Mouse (Mus musculus): ENCODE results near the gene Glis2. TPM values are rescaled to one million over a fixed set of nuclear protein-coding genes. Genes with fewer than 3 reads are reported as not detected.

Gene Glis2
- polyA plus RNA-seq (2015; fragmentation: Nextera tagmentation; extraction: Ambion mirVana) = 31.7 and 34.9 TPM in 2 replicates

DNA sequence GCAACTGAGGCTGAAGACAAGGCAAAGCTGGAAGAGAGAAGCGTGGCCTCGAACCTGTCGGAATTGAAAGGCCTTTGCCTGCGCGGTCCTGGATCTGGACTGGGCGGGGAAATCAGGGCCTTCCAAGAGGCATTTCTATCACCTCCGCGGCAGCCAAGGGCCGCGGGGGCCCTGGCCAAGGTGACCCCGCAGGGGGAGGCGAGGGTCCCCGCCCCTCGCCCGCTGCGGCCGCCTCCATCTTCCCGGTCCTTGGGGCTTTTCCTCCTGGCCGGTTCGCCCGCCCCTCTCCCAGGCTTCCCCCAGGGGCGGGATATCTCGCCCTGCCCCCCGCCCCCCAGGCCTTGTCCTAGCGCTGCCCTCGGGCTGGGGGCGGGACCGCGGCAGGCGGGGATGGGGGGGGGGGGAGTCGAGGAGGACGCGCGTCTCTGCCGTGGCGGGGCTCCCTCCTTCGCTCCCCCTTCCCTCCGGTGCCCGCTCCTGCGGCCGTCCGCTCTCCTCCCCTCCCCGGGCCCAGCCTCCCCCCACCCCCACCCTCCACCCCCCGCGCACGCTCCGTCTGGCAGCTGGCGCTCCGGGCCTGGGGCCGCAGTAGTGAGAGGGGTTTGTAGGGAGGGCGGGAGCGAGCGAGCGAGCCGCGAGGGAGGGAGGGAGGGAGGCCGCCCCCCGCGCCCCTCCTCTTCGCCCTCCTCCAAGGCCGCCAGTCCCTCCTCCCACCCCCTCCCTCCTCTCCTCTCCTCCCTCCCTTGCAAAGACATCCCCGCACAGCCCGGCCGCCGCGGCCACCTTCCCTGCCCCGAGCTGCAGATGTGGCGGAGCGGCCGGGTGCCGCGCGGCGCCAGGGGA is at the start of gene Glis2:
Gene Glis2 (plus strand): TSS at position 743 of the 843 bp plus-strand sequence.
- no peaks in the 10 kb centered on the region for H3K9me3 ChIP-seq
- peak; percentile 86 for ATAC-seq (ENCODE audit: insufficient number of reproducible peaks, low FRiP score, low TSS enrichment, low read depth)
- H3K4me3 ChIP-seq = peak within 1 kb of the TSS; percentile 86
- H3K27me3 ChIP-seq = no peaks in the 10 kb centered on the region
- H3K36me3 ChIP-seq = peaks cover 10% of the 10 kb centered on the region
- 1% methylated on average over 37 of the region's 74 CpGs for WGBS
- peaks cover 64% of the 10 kb centered on the region for H3K4me1 ChIP-seq
- H3K4me2 ChIP-seq = peak within 1 kb of the TSS; percentile 91
- H3K27ac ChIP-seq = peak within 1 kb of the TSS; percentile 96
- peak within 1 kb of the TSS; percentile 82 for H3K9ac ChIP-seq

DNA sequence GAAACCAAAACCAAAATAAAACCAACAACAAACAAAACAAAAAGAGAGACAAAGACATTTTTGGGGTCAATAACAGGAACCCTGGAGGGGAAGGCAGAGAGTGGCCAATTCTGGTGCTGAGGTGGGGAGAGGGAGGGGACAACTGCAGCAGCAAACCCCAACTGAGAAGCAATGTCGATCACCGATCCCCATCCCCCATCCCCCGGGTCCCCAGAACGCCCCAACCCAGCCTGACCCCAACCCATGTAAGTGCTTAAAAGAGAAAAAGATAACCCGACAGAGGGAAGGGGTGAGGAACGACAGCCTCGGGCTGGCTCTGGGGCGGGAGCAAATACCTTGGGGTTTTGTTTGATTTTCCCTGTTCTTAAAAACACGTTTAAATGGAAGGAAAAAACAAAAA is 49.7 kb upstream of the Glis2 start:
- Histone ChIP-seq H3K4me3 (no peak overlapping the region), H3K9me3 (no peaks in the 10 kb centered on the region), H3K27me3 (no peaks in the 10 kb centered on the region), H3K4me2 (no peak overlapping the region), H3K27ac (no peak overlapping the region), H3K4me1 (peaks cover 5% of the 10 kb centered on the region; the same call in 1 of the 2 replicates), H3K36me3 (peaks cover 49% of the 10 kb centered on the region), H3K9ac (no peak overlapping the region)
- ATAC-seq (ENCODE audit: insufficient number of reproducible peaks, low FRiP score, low TSS enrichment, low read depth) = no peak
- 79% methylated on average over 9 of the region's 9 CpGs for WGBS

DNA sequence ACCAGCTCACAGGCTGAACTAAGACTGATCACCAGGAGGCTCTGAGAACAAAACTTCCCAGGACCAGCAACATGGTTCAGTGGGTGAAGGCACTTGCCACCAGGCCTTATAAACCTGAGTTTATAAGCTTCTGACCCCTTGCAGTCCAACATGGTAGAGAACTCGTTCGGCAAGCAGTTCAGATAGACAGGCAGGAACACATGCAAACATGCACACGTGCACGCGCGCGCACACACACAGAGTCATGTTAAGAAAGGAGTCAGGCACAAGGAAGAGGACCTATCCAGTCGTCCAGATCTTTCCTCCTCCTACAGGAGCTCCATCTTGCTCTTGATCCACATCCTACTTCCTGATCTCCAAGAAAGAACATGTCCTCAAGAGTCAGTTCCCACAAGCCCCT is 47.7 kb upstream of the Glis2 start:
- WGBS = 88% methylated on average over 8 of the region's 8 CpGs
- Histone ChIP-seq H3K27me3 (no peaks in the 10 kb centered on the region), H3K4me2 (no peak overlapping the region), H3K9me3 (no peaks in the 10 kb centered on the region), H3K27ac (no peak overlapping the region), H3K4me3 (no peak overlapping the region), H3K9ac (no peak overlapping the region), H3K36me3 (peaks cover 62% of the 10 kb centered on the region), H3K4me1 (peaks cover 15% of the 10 kb centered on the region)
- no peak for ATAC-seq (ENCODE audit: insufficient number of reproducible peaks, low FRiP score, low TSS enrichment, low read depth)

DNA sequence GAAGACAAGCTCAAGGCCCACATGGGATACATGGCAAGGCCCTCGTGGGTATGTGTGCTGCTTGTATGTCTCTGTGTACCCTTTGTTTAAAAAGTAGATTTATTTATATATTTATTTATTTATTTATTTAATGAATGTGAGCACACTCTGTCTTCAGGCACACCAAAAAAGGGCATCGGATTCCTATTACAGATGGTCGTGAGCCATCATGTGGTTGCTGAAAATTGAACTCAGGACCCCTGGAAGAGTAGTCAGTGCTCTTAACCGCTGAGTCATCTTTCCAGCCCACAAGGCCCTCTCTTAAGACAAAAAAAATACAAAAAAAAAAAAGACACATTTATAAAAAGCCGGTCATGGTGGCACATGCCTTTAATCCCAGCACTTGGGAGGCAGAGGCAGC is 46.9 kb upstream of the Glis2 start:
- no peak overlapping the region for H3K4me2 ChIP-seq
- H3K9me3 ChIP-seq = no peaks in the 10 kb centered on the region
- peaks cover 18% of the 10 kb centered on the region for H3K4me1 ChIP-seq
- no peaks in the 10 kb centered on the region for H3K27me3 ChIP-seq
- H3K27ac ChIP-seq = no peak overlapping the region
- H3K36me3 ChIP-seq = peaks cover 62% of the 10 kb centered on the region
- no peak for ATAC-seq (ENCODE audit: insufficient number of reproducible peaks, low FRiP score, low TSS enrichment, low read depth)
- 90% methylated on average over 5 of the region's 5 CpGs for WGBS
- H3K4me3 ChIP-seq = no peak overlapping the region
- no peak overlapping the region for H3K9ac ChIP-seq

DNA sequence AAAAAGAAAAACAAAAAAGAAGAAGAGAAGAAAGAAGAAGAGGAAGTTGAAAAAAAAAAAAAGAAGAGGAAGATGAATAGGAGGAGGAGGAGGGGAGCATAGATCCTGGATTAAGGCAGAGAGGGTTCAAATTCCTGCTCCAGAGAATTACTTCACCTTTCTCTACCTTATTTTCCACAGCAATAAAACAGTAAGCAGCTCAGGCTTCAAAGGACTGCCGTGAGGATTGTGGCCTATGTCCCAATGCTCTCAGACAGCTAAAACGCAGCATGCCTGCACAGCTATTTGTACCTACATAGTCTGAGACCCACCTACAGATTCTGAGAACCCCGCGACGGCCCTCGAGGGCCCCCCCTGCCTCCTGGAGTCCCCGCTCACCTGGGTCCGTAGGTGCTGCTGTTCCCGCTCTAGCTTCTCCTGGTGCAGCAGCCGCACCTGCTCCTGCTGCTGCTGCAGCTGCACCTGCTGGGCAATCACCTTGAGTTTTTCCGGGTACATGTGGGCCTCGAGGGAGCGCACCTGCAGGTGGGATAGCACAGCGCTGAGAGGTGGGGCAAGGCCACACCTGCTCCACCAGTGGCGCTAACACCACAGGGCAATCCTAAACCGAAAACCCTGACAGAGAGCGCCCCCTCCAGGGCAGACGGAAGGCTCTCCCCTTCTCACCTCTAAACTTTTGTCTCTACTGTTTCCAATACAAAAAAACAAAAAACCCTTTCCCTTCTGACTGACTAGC is 45.4 kb upstream of the Glis2 start:
- ATAC-seq (ENCODE audit: insufficient number of reproducible peaks, low FRiP score, low TSS enrichment, low read depth) = no peak
- H3K27ac ChIP-seq = no peak overlapping the region
- WGBS = 75% methylated on average over 18 of the region's 18 CpGs
- H3K4me1 ChIP-seq = peaks cover 32% of the 10 kb centered on the region
- H3K9me3 ChIP-seq = no peaks in the 10 kb centered on the region
- no peak overlapping the region for H3K9ac ChIP-seq
- H3K27me3 ChIP-seq = no peaks in the 10 kb centered on the region
- H3K4me3 ChIP-seq = no peak overlapping the region
- H3K36me3 ChIP-seq = peaks cover 62% of the 10 kb centered on the region
- H3K4me2 ChIP-seq = no peak overlapping the region

DNA sequence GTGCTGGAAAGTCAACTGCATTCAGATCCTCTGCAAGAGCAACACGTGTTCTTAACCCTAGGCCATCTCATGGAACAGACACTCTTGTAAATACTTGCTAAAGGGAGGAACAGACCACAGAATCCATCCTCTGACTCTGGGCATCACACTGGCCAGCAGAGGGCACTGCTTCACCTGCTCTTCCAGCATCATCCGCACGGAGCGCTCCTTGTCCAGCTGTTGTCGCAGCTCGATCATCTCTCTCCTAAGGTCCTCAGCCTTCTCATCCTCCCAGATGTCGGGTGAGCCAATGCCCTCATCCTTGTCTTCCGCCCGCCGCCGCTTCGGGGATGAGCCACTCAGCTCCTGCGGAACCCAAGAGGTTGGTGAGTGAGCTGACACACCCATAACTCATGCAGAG is 43.5 kb upstream of the Glis2 start:
- no peaks in the 10 kb centered on the region for H3K27me3 ChIP-seq
- no peaks in the 10 kb centered on the region for H3K9me3 ChIP-seq
- ATAC-seq (ENCODE audit: insufficient number of reproducible peaks, low FRiP score, low TSS enrichment, low read depth) = peak; percentile 7; the same call in 1 of the 2 replicates
- WGBS = 35% methylated on average over 13 of the region's 13 CpGs
- peaks cover 54% of the 10 kb centered on the region for H3K36me3 ChIP-seq
- H3K9ac ChIP-seq = no peak overlapping the region
- H3K4me3 ChIP-seq = no peak overlapping the region
- H3K27ac ChIP-seq = no peak overlapping the region
- H3K4me2 ChIP-seq = no peak overlapping the region
- H3K4me1 ChIP-seq = peaks cover 35% of the 10 kb centered on the region

DNA sequence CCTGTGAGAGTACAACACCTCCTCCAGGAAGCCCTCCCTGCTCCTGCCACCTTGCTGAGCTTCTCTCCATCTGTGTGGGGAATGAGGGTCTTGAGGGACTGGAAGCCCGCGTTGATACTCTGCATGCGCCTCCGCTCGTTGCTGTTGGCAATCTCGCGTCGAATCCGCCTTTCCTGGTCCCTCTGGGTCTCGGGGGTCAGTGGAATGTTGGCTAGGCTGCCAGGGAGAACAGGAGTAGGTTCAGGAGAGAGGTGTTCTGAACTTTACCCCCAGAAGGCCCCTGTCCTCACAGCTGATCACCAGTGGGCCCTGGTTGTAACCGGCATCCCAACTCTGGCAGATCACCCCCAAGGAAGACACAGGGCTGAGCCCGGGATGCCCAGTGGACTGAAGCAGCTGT is 42.6 kb upstream of the Glis2 start:
- no peaks in the 10 kb centered on the region for H3K27me3 ChIP-seq
- no peak overlapping the region for H3K4me3 ChIP-seq
- peaks cover 46% of the 10 kb centered on the region for H3K36me3 ChIP-seq
- no peak for ATAC-seq (ENCODE audit: insufficient number of reproducible peaks, low FRiP score, low TSS enrichment, low read depth)
- no peaks in the 10 kb centered on the region for H3K9me3 ChIP-seq
- peaks cover 40% of the 10 kb centered on the region for H3K4me1 ChIP-seq
- WGBS = 82% methylated on average over 12 of the region's 12 CpGs
- no peak overlapping the region for H3K4me2 ChIP-seq
- no peak overlapping the region for H3K9ac ChIP-seq
- peak overlapping the region; percentile 87 for H3K27ac ChIP-seq

DNA sequence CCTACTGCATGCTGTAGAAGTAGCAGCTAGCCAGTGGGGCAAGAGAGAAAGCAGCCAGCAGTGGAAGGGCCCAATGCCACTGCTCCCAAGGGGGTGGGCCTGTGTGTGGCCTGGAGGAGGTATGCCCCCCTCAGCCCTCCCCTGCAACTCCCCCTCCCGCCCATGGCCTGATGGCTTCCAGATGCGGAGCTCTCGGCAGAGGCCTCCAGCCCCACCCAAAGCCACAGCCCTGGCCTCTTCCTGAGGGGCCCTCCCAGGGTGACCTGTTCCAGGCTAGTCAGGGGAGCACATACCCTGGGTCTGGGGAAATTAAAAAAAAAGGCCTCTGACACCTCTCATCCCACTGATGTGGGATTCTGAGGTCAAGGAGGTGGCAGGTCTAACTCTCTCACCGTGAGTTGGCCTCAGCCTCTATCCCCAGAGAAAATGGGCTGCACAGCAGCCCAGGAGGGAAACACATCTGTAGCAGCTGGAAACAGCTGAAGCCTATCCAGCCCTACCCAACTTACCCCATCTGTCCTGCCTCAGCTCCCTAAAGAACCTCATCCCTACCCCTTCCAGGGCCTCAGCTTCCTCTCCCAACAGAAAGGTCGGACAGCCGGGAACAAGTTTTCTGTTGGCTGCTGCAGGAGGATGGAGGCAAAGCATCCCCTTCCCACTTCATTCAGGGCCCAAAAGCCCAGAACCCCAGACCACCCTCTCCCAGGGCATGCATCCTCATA is 41.5 kb upstream of the Glis2 start:
- H3K4me3 ChIP-seq = no peak overlapping the region

DNA sequence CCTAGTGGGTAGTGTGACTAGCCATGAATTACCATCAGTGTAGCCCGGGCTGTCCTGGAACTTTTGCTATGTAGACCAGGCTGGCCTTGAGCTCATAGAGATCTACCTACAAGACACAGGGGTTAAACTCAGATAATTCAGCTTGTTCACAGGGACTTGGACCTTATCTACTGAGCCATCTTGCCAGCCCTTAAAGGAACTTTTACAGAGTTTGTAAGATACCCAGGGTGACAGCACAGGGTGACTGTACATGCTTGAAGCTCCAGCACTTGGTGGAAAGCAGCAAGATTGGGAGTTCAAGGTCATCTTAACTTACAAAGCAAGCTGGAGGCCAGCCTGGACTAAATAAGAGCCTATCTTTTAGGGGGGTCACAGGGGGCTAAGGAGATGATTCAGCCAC is 39.0 kb upstream of the Glis2 start:
- Histone ChIP-seq H3K4me3 (no peak overlapping the region), H3K4me1 (peaks cover 54% of the 10 kb centered on the region), H3K27me3 (no peaks in the 10 kb centered on the region), H3K36me3 (peaks cover 21% of the 10 kb centered on the region), H3K9me3 (no peaks in the 10 kb centered on the region), H3K4me2 (no peak overlapping the region), H3K9ac (no peak overlapping the region), H3K27ac (no peak overlapping the region)
- no peak for ATAC-seq (ENCODE audit: insufficient number of reproducible peaks, low FRiP score, low TSS enrichment, low read depth)
- 94% methylated on average over 1 of the region's 1 CpGs for WGBS

More for the DNA sequence above, 41.5 kb upstream of the Glis2 start:
- peak; percentile 76 for ATAC-seq (ENCODE audit: insufficient number of reproducible peaks, low FRiP score, low TSS enrichment, low read depth)
- H3K9me3 ChIP-seq = no peaks in the 10 kb centered on the region
- 7% methylated on average over 6 of the region's 6 CpGs for WGBS
- H3K27ac ChIP-seq = peak overlapping the region; percentile 87
- peaks cover 38% of the 10 kb centered on the region for H3K36me3 ChIP-seq
- peaks cover 51% of the 10 kb centered on the region for H3K4me1 ChIP-seq
- H3K4me2 ChIP-seq = peak overlapping the region; percentile 27
- H3K9ac ChIP-seq = no peak overlapping the region
- no peaks in the 10 kb centered on the region for H3K27me3 ChIP-seq

DNA sequence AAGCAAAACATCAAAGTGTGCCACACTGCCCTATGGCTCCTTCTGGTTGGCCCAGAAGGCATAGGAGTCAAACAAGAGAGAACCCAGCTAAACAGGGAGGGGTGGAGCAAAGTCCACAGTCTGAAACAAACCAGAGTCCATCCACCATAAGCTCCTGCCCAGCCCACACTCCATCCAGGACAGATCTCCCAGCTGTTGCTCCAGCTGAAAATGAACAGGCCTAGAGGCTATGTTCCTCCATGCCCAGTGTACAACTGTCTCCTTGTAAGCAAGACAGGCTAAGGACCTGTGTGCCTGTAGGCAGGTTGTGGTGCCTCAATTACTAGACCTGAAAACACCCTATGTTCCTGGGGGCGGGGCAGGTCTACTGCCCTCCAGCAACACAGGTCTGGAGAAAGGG is 37.4 kb upstream of the Glis2 start:
- H3K4me3 ChIP-seq = peak overlapping the region; percentile 74
- H3K9ac ChIP-seq = no peak overlapping the region
- H3K27me3 ChIP-seq = no peaks in the 10 kb centered on the region
- no peak for ATAC-seq (ENCODE audit: insufficient number of reproducible peaks, low FRiP score, low TSS enrichment, low read depth)
- H3K4me1 ChIP-seq = peaks cover 46% of the 10 kb centered on the region
- H3K27ac ChIP-seq = peak overlapping the region; percentile 96
- peak overlapping the region; percentile 88 for H3K4me2 ChIP-seq
- 0 out of 2 replicates have a peak, but pooled peaks cover 9% of the 10 kb centered on the region for H3K36me3 ChIP-seq
- no peaks in the 10 kb centered on the region for H3K9me3 ChIP-seq
- 79% methylated on average over 1 of the region's 1 CpGs for WGBS

DNA sequence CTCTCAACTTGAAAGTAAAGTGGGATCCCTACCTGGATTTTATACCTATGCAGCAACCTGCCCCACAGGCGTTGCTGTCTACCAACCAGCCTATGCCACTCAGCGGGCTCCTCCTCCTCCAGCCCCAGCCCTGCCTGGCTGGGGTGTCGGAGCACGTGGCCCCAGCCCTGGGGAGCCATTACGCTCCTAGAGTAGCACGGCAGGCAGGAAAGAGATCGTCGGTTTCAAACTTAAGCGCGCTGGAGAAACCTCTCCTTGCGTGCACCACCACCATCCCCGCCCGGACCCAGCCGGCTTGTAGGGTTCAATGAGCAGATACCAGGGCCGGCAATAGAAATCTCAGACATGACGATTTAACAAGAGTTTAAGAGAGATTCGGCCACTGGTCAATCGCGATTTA is 36.6 kb upstream of the Glis2 start:
- WGBS = under 1% methylated on average over 19 of the region's 19 CpGs
- peak; percentile 52; the same call in 1 of the 2 replicates for ATAC-seq (ENCODE audit: insufficient number of reproducible peaks, low FRiP score, low TSS enrichment, low read depth)
- peak overlapping the region; percentile 56 for H3K9ac ChIP-seq
- H3K36me3 ChIP-seq = 0 out of 2 replicates have a peak, but pooled peaks cover 9% of the 10 kb centered on the region
- no peaks in the 10 kb centered on the region for H3K27me3 ChIP-seq
- peak overlapping the region; percentile 88 for H3K4me2 ChIP-seq
- peak overlapping the region; percentile 74 for H3K4me3 ChIP-seq
- H3K27ac ChIP-seq = peak overlapping the region; percentile 96
- H3K4me1 ChIP-seq = peaks cover 38% of the 10 kb centered on the region
- no peaks in the 10 kb centered on the region for H3K9me3 ChIP-seq
